Mouse (Mus musculus): ENCODE data around the gene Ralgapa2. TPM values are rescaled to one million over a fixed set of nuclear protein-coding genes. Genes with fewer than 3 reads are reported as not detected.

Gene Ralgapa2
- polyA plus RNA-seq, 1 experiment from 2014 or later, result 7.4 TPM

GRCm38 (mm10) chr2:146443291-146443875, 68.8 kb downstream of the Ralgapa2 start:
- ATAC-seq (ENCODE audit: insufficient number of reproducible peaks, low FRiP score, low TSS enrichment, low read depth), result no peak
- H3K27me3 ChIP-seq (ENCODE audit: control insufficient read depth, insufficient read depth, low read length), result no peaks in the 10 kb centered on the region
- no peaks in the 10 kb centered on the region; the same call in 1 of the 2 replicates for H3K36me3 ChIP-seq (ENCODE audit: control insufficient read depth, insufficient read depth, low read length)
- no peak overlapping the region for H3K4me3 ChIP-seq (ENCODE audit: low read depth, low read length)
- H3K4me1 ChIP-seq (ENCODE audit: control insufficient read depth, insufficient read depth, low read length), result no peaks in the 10 kb centered on the region
- H3K9me3 ChIP-seq (ENCODE audit: control insufficient read depth, low read length), result no peaks in the 10 kb centered on the region
- H3K27ac ChIP-seq (replicated peaks; ENCODE audit: low read depth, low read length), result no peak overlapping the region
- WGBS, result 91% methylated on average over 9 of the region's 9 CpGs
- no peak overlapping the region for H3K9ac ChIP-seq (ENCODE audit: low read length)
- no peak overlapping the region for H3K4me2 ChIP-seq (ENCODE audit: low read depth, severe bottlenecking)
- DNase-seq (ENCODE audit: low spot score), result no peak

GRCm38 (mm10) chr2:146441711-146442110, 70.4 kb downstream of the Ralgapa2 start:
- H3K27me3 ChIP-seq (ENCODE audit: control insufficient read depth, insufficient read depth, low read length), result no peaks in the 10 kb centered on the region
- no peak for DNase-seq (ENCODE audit: low spot score)
- WGBS, result 85% methylated on average over 4 of the region's 4 CpGs

GRCm38 (mm10) chr2:146428751-146429150, 83.4 kb downstream of the Ralgapa2 start:
- Histone ChIP-seq H3K4me3 (ENCODE audit: low read depth, low read length) (no peak overlapping the region), H3K9ac (ENCODE audit: low read length) (no peak overlapping the region), H3K4me2 (ENCODE audit: low read depth, severe bottlenecking) (no peak overlapping the region), H3K4me1 (ENCODE audit: control insufficient read depth, insufficient read depth, low read length) (no peaks in the 10 kb centered on the region), H3K9me3 (ENCODE audit: control insufficient read depth, low read length) (no peaks in the 10 kb centered on the region), H3K27me3 (ENCODE audit: control insufficient read depth, insufficient read depth, low read length) (no peaks in the 10 kb centered on the region), H3K36me3 (ENCODE audit: control insufficient read depth, insufficient read depth, low read length) (no peaks in the 10 kb centered on the region), H3K27ac (replicated peaks; ENCODE audit: low read depth, low read length) (no peak overlapping the region)
- 89% methylated on average over 3 of the region's 3 CpGs for WGBS
- DNase-seq (ENCODE audit: low spot score), result no peak
- no peak for ATAC-seq (ENCODE audit: insufficient number of reproducible peaks, low FRiP score, low TSS enrichment, low read depth)

More at GRCm38 (mm10) chr2:146441711-146442110, 70.4 kb downstream of the Ralgapa2 start:
- Histone ChIP-seq H3K9me3 (ENCODE audit: control insufficient read depth, low read length) (no peaks in the 10 kb centered on the region), H3K36me3 (ENCODE audit: control insufficient read depth, insufficient read depth, low read length) (no peaks in the 10 kb centered on the region; the same call in 1 of the 2 replicates), H3K4me3 (ENCODE audit: low read depth, low read length) (no peak overlapping the region), H3K4me2 (ENCODE audit: low read depth, severe bottlenecking) (no peak overlapping the region), H3K4me1 (ENCODE audit: control insufficient read depth, insufficient read depth, low read length) (no peaks in the 10 kb centered on the region), H3K27ac (replicated peaks; ENCODE audit: low read depth, low read length) (no peak overlapping the region), H3K9ac (ENCODE audit: low read length) (no peak overlapping the region)
- ATAC-seq (ENCODE audit: insufficient number of reproducible peaks, low FRiP score, low TSS enrichment, low read depth), result no peak

- no peak overlapping the region for H3K4me2 ChIP-seq (ENCODE audit: low read depth, severe bottlenecking)
- 92% methylated on average over 3 of the region's 3 CpGs for WGBS
- no peak for DNase-seq (ENCODE audit: low spot score)
- no peaks in the 10 kb centered on the region for H3K4me1 ChIP-seq (ENCODE audit: control insufficient read depth, insufficient read depth, low read length)
- no peaks in the 10 kb centered on the region for H3K9me3 ChIP-seq (ENCODE audit: control insufficient read depth, low read length)
- no peak for ATAC-seq (ENCODE audit: insufficient number of reproducible peaks, low FRiP score, low TSS enrichment, low read depth)
- no peak overlapping the region for H3K4me3 ChIP-seq (ENCODE audit: low read depth, low read length)
- H3K36me3 ChIP-seq (ENCODE audit: control insufficient read depth, insufficient read depth, low read length), result no peaks in the 10 kb centered on the region
- no peak overlapping the region for H3K9ac ChIP-seq (ENCODE audit: low read length)
- H3K27me3 ChIP-seq (ENCODE audit: control insufficient read depth, insufficient read depth, low read length), result no peaks in the 10 kb centered on the region
- H3K27ac ChIP-seq (replicated peaks; ENCODE audit: low read depth, low read length), result no peak overlapping the region
Measured at GRCm38 (mm10) chr2:146427380-146427779, 84.8 kb downstream of the Ralgapa2 start.

GRCm38 (mm10) chr2:146426321-146426720, 85.8 kb downstream of the Ralgapa2 start:
- WGBS, result 91% methylated on average over 7 of the region's 7 CpGs
- Histone ChIP-seq H3K4me3 (ENCODE audit: low read depth, low read length) (no peak overlapping the region), H3K27ac (replicated peaks; ENCODE audit: low read depth, low read length) (no peak overlapping the region), H3K27me3 (ENCODE audit: control insufficient read depth, insufficient read depth, low read length) (no peaks in the 10 kb centered on the region), H3K9ac (ENCODE audit: low read length) (no peak overlapping the region), H3K9me3 (ENCODE audit: control insufficient read depth, low read length) (no peaks in the 10 kb centered on the region), H3K36me3 (ENCODE audit: control insufficient read depth, insufficient read depth, low read length) (no peaks in the 10 kb centered on the region), H3K4me1 (ENCODE audit: control insufficient read depth, insufficient read depth, low read length) (no peaks in the 10 kb centered on the region), H3K4me2 (ENCODE audit: low read depth, severe bottlenecking) (no peak overlapping the region)
- DNase-seq (ENCODE audit: low spot score) (no peak), ATAC-seq (ENCODE audit: insufficient number of reproducible peaks, low FRiP score, low TSS enrichment, low read depth) (no peak)

- no peak overlapping the region for H3K4me3 ChIP-seq (ENCODE audit: low read depth, low read length)
- H3K9ac ChIP-seq (ENCODE audit: low read length), result no peak overlapping the region
- no peaks in the 10 kb centered on the region for H3K9me3 ChIP-seq (ENCODE audit: control insufficient read depth, low read length)
- no peak overlapping the region for H3K4me2 ChIP-seq (ENCODE audit: low read depth, severe bottlenecking)
- DNase-seq (ENCODE audit: low spot score) (no peak), ATAC-seq (ENCODE audit: insufficient number of reproducible peaks, low FRiP score, low TSS enrichment, low read depth) (no peak)
- WGBS, result 81% methylated on average over 2 of the region's 2 CpGs
- no peak overlapping the region for H3K27ac ChIP-seq (replicated peaks; ENCODE audit: low read depth, low read length)
- H3K36me3 ChIP-seq (ENCODE audit: control insufficient read depth, insufficient read depth, low read length), result no peaks in the 10 kb centered on the region
- H3K27me3 ChIP-seq (ENCODE audit: control insufficient read depth, insufficient read depth, low read length), result no peaks in the 10 kb centered on the region
- no peaks in the 10 kb centered on the region for H3K4me1 ChIP-seq (ENCODE audit: control insufficient read depth, insufficient read depth, low read length)
Measured at GRCm38 (mm10) chr2:146425235-146425634, 86.9 kb downstream of the Ralgapa2 start.

GRCm38 (mm10) chr2:146423710-146424301, 88.3 kb downstream of the Ralgapa2 start:
- no peaks in the 10 kb centered on the region for H3K36me3 ChIP-seq (ENCODE audit: control insufficient read depth, insufficient read depth, low read length)
- H3K9me3 ChIP-seq (ENCODE audit: control insufficient read depth, low read length), result no peaks in the 10 kb centered on the region
- DNase-seq (ENCODE audit: low spot score) (no peak), ATAC-seq (ENCODE audit: insufficient number of reproducible peaks, low FRiP score, low TSS enrichment, low read depth) (no peak)
- no peak overlapping the region for H3K4me3 ChIP-seq (ENCODE audit: low read depth, low read length)
- no peak overlapping the region for H3K27ac ChIP-seq (replicated peaks; ENCODE audit: low read depth, low read length)
- no peak overlapping the region for H3K9ac ChIP-seq (ENCODE audit: low read length)
- no peaks in the 10 kb centered on the region for H3K4me1 ChIP-seq (ENCODE audit: control insufficient read depth, insufficient read depth, low read length)
- no peak overlapping the region for H3K4me2 ChIP-seq (ENCODE audit: low read depth, severe bottlenecking)
- no peaks in the 10 kb centered on the region for H3K27me3 ChIP-seq (ENCODE audit: control insufficient read depth, insufficient read depth, low read length)
- WGBS, result 88% methylated on average over 4 of the region's 4 CpGs

- no peaks in the 10 kb centered on the region for H3K9me3 ChIP-seq (ENCODE audit: control insufficient read depth, low read length)
- H3K4me3 ChIP-seq (ENCODE audit: low read depth, low read length), result no peak overlapping the region
- ATAC-seq (ENCODE audit: insufficient number of reproducible peaks, low FRiP score, low TSS enrichment, low read depth) (no peak), DNase-seq (ENCODE audit: low spot score) (no peak)
- H3K9ac ChIP-seq (ENCODE audit: low read length), result no peak overlapping the region
- 92% methylated on average over 5 of the region's 5 CpGs for WGBS
- H3K27ac ChIP-seq (replicated peaks; ENCODE audit: low read depth, low read length), result no peak overlapping the region
- no peaks in the 10 kb centered on the region for H3K27me3 ChIP-seq (ENCODE audit: control insufficient read depth, insufficient read depth, low read length)
- no peak overlapping the region for H3K4me2 ChIP-seq (ENCODE audit: low read depth, severe bottlenecking)
- H3K36me3 ChIP-seq (ENCODE audit: control insufficient read depth, insufficient read depth, low read length), result no peaks in the 10 kb centered on the region
- H3K4me1 ChIP-seq (ENCODE audit: control insufficient read depth, insufficient read depth, low read length), result no peaks in the 10 kb centered on the region
Measured at GRCm38 (mm10) chr2:146423032-146423691, 89.0 kb downstream of the Ralgapa2 start.
